Mouse (Mus musculus) T-helper 2 cell (primary cell): ENCODE measurements at regions not wholly inside any gene's neighbourhood (a gene's known extent, or its start where the extent isn't known, plus 50 kb on each side); places are given as distances from the start of the nearest gene placed in this dataset.

Source experiments
- in situ Hi-C: fragments of 300-600 bp; cut with MboI, MseI; formaldehyde crosslinking; loops from one replicate; pipeline ENCODE4 v1.15.1; 2025; ENCODE audit warnings: high pct_unique_total_duplicates

GRCm38 (mm10) chr14:105718676-105719441 is 177.8 kb downstream of the Spry2 start:
- in situ Hi-C loops: loop anchor here (10.0 kb wide), 1 partner anchor 286 kb away; no protein-coding TSS in a partner anchor

GRCm38 (mm10) chr14:105717821-105718220 is 178.8 kb downstream of the Spry2 start:
- in situ Hi-C loops: loop anchor here (10.0 kb wide), 1 partner anchor 287 kb away; no protein-coding TSS in a partner anchor

GRCm38 (mm10) chr14:105708691-105709090 is 187.9 kb downstream of the Spry2 start:
- in situ Hi-C loops: no loop called here

GRCm38 (mm10) chr14:105706756-105707155 is 189.9 kb downstream of the Spry2 start:
- in situ Hi-C loops: no loop called here

GRCm38 (mm10) chr14:105698616-105699015 is 198.0 kb downstream of the Spry2 start:
- in situ Hi-C loops: no loop called here

- in situ Hi-C loops: no loop called here
Measured at GRCm38 (mm10) chr14:105698086-105698485, 198.5 kb downstream of the Spry2 start.

GRCm38 (mm10) chr14:105697398-105697797 is 199.2 kb downstream of the Spry2 start:
- in situ Hi-C loops: no loop called here

GRCm38 (mm10) chr14:105694969-105695368 is 201.7 kb downstream of the Spry2 start:
- in situ Hi-C loops: no loop called here

- in situ Hi-C loops: no loop called here
Measured at GRCm38 (mm10) chr14:105693713-105694112, 202.9 kb downstream of the Spry2 start.

GRCm38 (mm10) chr14:105684826-105685465 is 211.7 kb downstream of the Spry2 start:
- in situ Hi-C loops: no loop called here

GRCm38 (mm10) chr14:105684329-105684728 is 212.3 kb downstream of the Spry2 start:
- in situ Hi-C loops: no loop called here

GRCm38 (mm10) chr14:105676646-105676930 is 220.0 kb downstream of the Spry2 start:
- in situ Hi-C loops: no loop called here

GRCm38 (mm10) chr14:105675801-105676645 is 220.6 kb downstream of the Spry2 start:
- in situ Hi-C loops: no loop called here

- in situ Hi-C loops: no loop called here
Measured at GRCm38 (mm10) chr14:105675006-105675405, 221.6 kb downstream of the Spry2 start.

- in situ Hi-C loops: no loop called here
Measured at GRCm38 (mm10) chr14:105668969-105669368, 227.7 kb downstream of the Spry2 start.

- in situ Hi-C loops: no loop called here
Measured at GRCm38 (mm10) chr14:105664671-105665198, 231.9 kb downstream of the Spry2 start.

- in situ Hi-C loops: no loop called here
Measured at GRCm38 (mm10) chr14:105663472-105663871, 233.1 kb downstream of the Spry2 start.

GRCm38 (mm10) chr14:105662839-105663238 is 233.8 kb downstream of the Spry2 start:
- in situ Hi-C loops: no loop called here

- in situ Hi-C loops: no loop called here
Measured at GRCm38 (mm10) chr14:105658316-105658715, 238.3 kb downstream of the Spry2 start.

- in situ Hi-C loops: no loop called here
Measured at GRCm38 (mm10) chr14:105647166-105647565, 249.5 kb downstream of the Spry2 start.

- in situ Hi-C loops: no loop called here
Measured at GRCm38 (mm10) chr14:105644428-105644827, 252.2 kb downstream of the Spry2 start.
